Mouse (Mus musculus) MEL (cell line): ENCODE measurements at regions not wholly inside any gene's neighbourhood (a gene's known extent, or its start where the extent isn't known, plus 50 kb on each side); places are given as distances from the start of the nearest gene placed in this dataset.

ENCODE experiments used
- DNase-seq: peaks from one replicate; pipeline ENCODE4 v3.0.0; 2011; ENCODE audit warnings: low read depth, low spot score
- H3K27ac ChIP-seq: 2 replicates; pipeline ENCODE4 v1.5.1; 2012; ENCODE audit warnings: low read depth, mild to moderate bottlenecking, control low read depth, low read length, moderate library complexity; ENCODE audit not compliant: control insufficient read depth
- H3K27me3 ChIP-seq, 2 experiments: fragments of 150-350 bp in 1 of 2; sonication (generic) in 1 of 2; 2 replicates each; pipeline ENCODE4 v1.6.1; 2012; ENCODE audit warnings: low read length in 2 of 2, mild to moderate bottlenecking in 2 of 2, improper control_type of control experiment in 1 of 2, moderate library complexity in 1 of 2; ENCODE audit not compliant: insufficient read depth in 2 of 2, control insufficient read depth in 1 of 2
- H3K36me3 ChIP-seq, 2 experiments: 2 replicates each; pipeline ENCODE4 v1.6.1; 2012 to 2014; ENCODE audit warnings: low read length in 2 of 2, improper control_type of control experiment in 1 of 2, inconsistent platforms in 1 of 2, mild to moderate bottlenecking in 1 of 2; ENCODE audit not compliant: insufficient read depth in 2 of 2, control insufficient read depth in 1 of 2
- H3K4me1 ChIP-seq, 2 experiments: fragments of 150-350 bp in 1 of 2; sonication (generic) in 1 of 2; 2 replicates each; pipeline ENCODE4 v1.6.1; 2012; ENCODE audit warnings: low read length in 2 of 2, improper control_type of control experiment in 1 of 2, mild to moderate bottlenecking in 1 of 2; ENCODE audit not compliant: insufficient read depth in 2 of 2, control insufficient read depth in 1 of 2
- H3K4me3 ChIP-seq, 2 experiments: fragments of 150-350 bp in 1 of 2; sonication (generic) in 1 of 2; 2 replicates each; pipeline ENCODE4 v1.5.1; 2012; ENCODE audit warnings: low read depth in 2 of 2, low read length in 2 of 2, mild to moderate bottlenecking in 2 of 2, moderate library complexity in 2 of 2, control low read depth in 1 of 2, improper control_type of control experiment in 1 of 2; ENCODE audit not compliant: control insufficient read depth in 1 of 2, insufficient read depth in 1 of 2
- H3K79me2 ChIP-seq: 2 replicates; pipeline ENCODE4 v1.6.1; 2012; ENCODE audit warnings: mild to moderate bottlenecking, low read length, moderate library complexity; ENCODE audit not compliant: control insufficient read depth, poor library complexity, insufficient read depth
- H3K9ac ChIP-seq: 2 replicates; pipeline ENCODE4 v1.6.1; 2012; ENCODE audit warnings: low read depth, mild to moderate bottlenecking, control low read depth, low read length, moderate library complexity; ENCODE audit not compliant: control insufficient read depth, poor library complexity, severe bottlenecking
- H3K9me3 ChIP-seq: fragments of 150-350 bp; sonication (generic); replicated peaks from 2 replicates; pipeline ENCODE4 v1.6.1; 2012; ENCODE audit warnings: mild to moderate bottlenecking, low read length, improper control_type of control experiment, moderate library complexity; ENCODE audit not compliant: insufficient read depth
- BHLHE40 ChIP-seq: IDR thresholded peaks from 2 replicates; pipeline ENCODE4 v1.6.1; 2012; ENCODE audit warnings: low read depth, mild to moderate bottlenecking, inconsistent platforms, low read length, improper control_type of control experiment, borderline replicate concordance
- CTCF ChIP-seq, 3 experiments: IDR thresholded peaks in 2 of 3; conservative IDR thresholded peaks in 1 of 3; 2 replicates each; pipeline ENCODE4 v1.5.1; 2011 to 2012; ENCODE audit warnings: low read length in 3 of 3, low read depth in 2 of 3, mild to moderate bottlenecking in 2 of 3, improper control_type of control experiment in 1 of 3, inconsistent platforms in 1 of 3, mixed read lengths in 1 of 3, moderate library complexity in 1 of 3; ENCODE audit not compliant: control insufficient read depth in 1 of 3, insufficient read depth in 1 of 3, poor library complexity in 1 of 3, severe bottlenecking in 1 of 3
- ETS1 ChIP-seq: IDR thresholded peaks from 2 replicates; pipeline ENCODE4 v1.6.1; 2012; ENCODE audit warnings: low read depth, mild to moderate bottlenecking, inconsistent platforms, low read length, improper control_type of control experiment, moderate library complexity
- GABPA ChIP-seq: IDR thresholded peaks from 2 replicates; pipeline ENCODE4 v1.6.1; 2012; ENCODE audit warnings: low read depth, mild to moderate bottlenecking, inconsistent platforms, low read length, improper control_type of control experiment, moderate library complexity
- HCFC1 ChIP-seq: IDR thresholded peaks from 2 replicates; pipeline ENCODE4 v1.6.1; 2012; ENCODE audit warnings: low read depth, mild to moderate bottlenecking, inconsistent platforms, low read length, improper control_type of control experiment, moderate library complexity
- JUND ChIP-seq: IDR thresholded peaks from 2 replicates; pipeline ENCODE4 v1.6.1; 2011; ENCODE audit warnings: low read depth, mild to moderate bottlenecking, improper control_type of control experiment, low read length
- KAT2A ChIP-seq: conservative IDR thresholded peaks from 2 replicates; pipeline ENCODE4 v1.6.1; 2012; ENCODE audit warnings: low read depth, low read length, improper control_type of control experiment, inconsistent platforms
- MAFK ChIP-seq: IDR thresholded peaks from 2 replicates; pipeline ENCODE4 v1.6.1; 2011; ENCODE audit warnings: low read depth, mild to moderate bottlenecking, low read length, improper control_type of control experiment, borderline replicate concordance
- MAZ ChIP-seq: IDR thresholded peaks from 2 replicates; pipeline ENCODE4 v1.6.1; 2012; ENCODE audit warnings: low read depth, mild to moderate bottlenecking, inconsistent platforms, low read length, improper control_type of control experiment
- MYB ChIP-seq: IDR thresholded peaks from 2 replicates; pipeline ENCODE4 v1.6.1; 2011; ENCODE audit warnings: mild to moderate bottlenecking, low read depth, low read length, improper control_type of control experiment
- MYC ChIP-seq: IDR thresholded peaks from 2 replicates; pipeline ENCODE4 v1.6.1; 2011; ENCODE audit warnings: low read depth, mild to moderate bottlenecking, low read length, improper control_type of control experiment, moderate library complexity
- NELFE ChIP-seq: IDR thresholded peaks from 2 replicates; pipeline ENCODE4 v1.6.1; 2011; ENCODE audit warnings: low read depth, low read length, improper control_type of control experiment
- POLR2AphosphoS5 ChIP-seq: IDR thresholded peaks from 2 replicates; pipeline ENCODE4 v1.6.1; 2012; ENCODE audit warnings: low read depth, borderline replicate concordance, mild to moderate bottlenecking, inconsistent platforms, low read length, moderate library complexity, mixed read lengths
- RAD21 ChIP-seq: IDR thresholded peaks from 2 replicates; pipeline ENCODE4 v1.6.1; 2011; ENCODE audit warnings: mild to moderate bottlenecking, low read depth, low read length, improper control_type of control experiment
- SMC3 ChIP-seq: IDR thresholded peaks from 2 replicates; pipeline ENCODE4 v1.6.1; 2011; ENCODE audit warnings: low read depth, low read length, improper control_type of control experiment
- UBTF ChIP-seq: IDR thresholded peaks from 2 replicates; pipeline ENCODE4 v1.6.1; 2012; ENCODE audit warnings: low read depth, mild to moderate bottlenecking, inconsistent platforms, low read length, improper control_type of control experiment, moderate library complexity, borderline replicate concordance; ENCODE audit not compliant: insufficient read depth
- USF2 ChIP-seq, 2 experiments: IDR thresholded peaks; 2 replicates each; pipeline ENCODE4 v1.6.1; 2011 to 2012; ENCODE audit warnings: improper control_type of control experiment in 2 of 2, low read length in 2 of 2, borderline replicate concordance in 1 of 2, inconsistent platforms in 1 of 2, low read depth in 1 of 2, mild to moderate bottlenecking in 1 of 2; ENCODE audit not compliant: insufficient read depth in 1 of 2
- ZKSCAN1 ChIP-seq: IDR thresholded peaks from 2 replicates; pipeline ENCODE4 v1.6.1; 2012; ENCODE audit warnings: low read depth, mild to moderate bottlenecking, inconsistent platforms, low read length, improper control_type of control experiment, moderate library complexity

DNA sequence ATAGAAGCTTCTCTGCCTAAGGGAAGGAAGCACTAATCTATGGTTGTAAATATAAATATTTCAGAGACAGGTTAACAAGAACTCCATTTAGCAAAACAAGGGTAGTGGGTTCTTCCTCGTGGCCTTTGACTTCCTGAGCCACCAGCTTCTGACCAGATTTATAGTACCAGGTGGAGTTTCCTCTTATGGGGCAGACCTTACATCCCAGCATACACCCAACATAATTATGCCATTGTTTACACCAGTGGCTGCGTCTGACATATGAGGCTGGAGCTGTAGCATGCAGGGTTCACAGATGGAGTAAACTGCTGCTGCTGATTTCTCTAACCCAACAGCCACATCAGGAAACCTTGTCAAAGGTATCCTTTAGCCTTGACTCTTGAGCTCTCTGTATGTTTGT is 75.5 kb downstream of the Trib2 start:
- TF ChIP-seq ZKSCAN1 (no peak), ETS1 (no peak), MAZ (no peak), JUND (no peak), HCFC1 (no peak), BHLHE40 (no peak), KAT2A (no peak), RAD21 (no peak)
- Histone ChIP-seq H3K4me1 (no peaks in the 10 kb centered on the region), H3K27me3 (peaks cover 0 to 4% of the 10 kb centered on the region in 2 experiments; a peak in 2 of 4 replicates), H3K4me3 (no peak overlapping the region), H3K36me3 (no peaks in the 10 kb centered on the region), H3K9ac (no peak overlapping the region), H3K27ac (no peak overlapping the region), H3K9me3 (no peaks in the 10 kb centered on the region), H3K79me2 (no peaks in the 10 kb centered on the region)
- no peak for DNase-seq

- H3K9me3 ChIP-seq = no peaks in the 10 kb centered on the region
- no peaks in the 10 kb centered on the region for H3K36me3 ChIP-seq
- no peak for DNase-seq
- no peak overlapping the region for H3K9ac ChIP-seq
- H3K79me2 ChIP-seq = no peaks in the 10 kb centered on the region
- TF ChIP-seq NELFE = no peak
- TF ChIP-seq RAD21 = no peak
- no peak for TF ChIP-seq UBTF
- no peak for TF ChIP-seq SMC3
- no peak for TF ChIP-seq USF2 (IDR thresholded peaks at IDR 0.05; ENCODE audit: borderline replicate concordance in 1 of 2, insufficient read depth in 1 of 2, low read depth in 1 of 2, low read length in 2 of 2)
- TF ChIP-seq MAFK = no peak
- no peak for TF ChIP-seq MYC
- no peak for TF ChIP-seq CTCF (IDR thresholded peaks at IDR 0.05 in 2 of 3, conservative IDR thresholded peaks at IDR 0.05 in 1 of 3; ENCODE audit: control insufficient read depth in 1 of 3, insufficient read depth in 1 of 3, low read depth in 2 of 3, low read length in 3 of 3, poor library complexity in 1 of 3, severe bottlenecking in 1 of 3)
- no peak for TF ChIP-seq MYB
- TF ChIP-seq GABPA = no peak
- no peak for TF ChIP-seq POLR2AphosphoS5
- H3K4me3 ChIP-seq = no peak overlapping the region
- H3K27me3 ChIP-seq = peaks cover 0 to 7% of the 10 kb centered on the region in 2 experiments; a peak in 2 of 4 replicates
- H3K4me1 ChIP-seq = no peaks in the 10 kb centered on the region
- H3K27ac ChIP-seq = no peak overlapping the region
Observed at GRCm38 (mm10) chr12:15738989-15739388, 77.7 kb downstream of the Trib2 start.
